Mouse (Mus musculus): ENCODE measurements at regions not wholly inside any gene's neighbourhood (a gene's known extent, or its start where the extent isn't known, plus 50 kb on each side); places are given as distances from the start of the nearest gene placed in this dataset.

- no peaks in the 10 kb centered on the region for H3K4me1 ChIP-seq (ENCODE audit: control insufficient read depth, insufficient read depth, low read length)
- no peaks in the 10 kb centered on the region for H3K36me3 ChIP-seq (ENCODE audit: control insufficient read depth, insufficient read depth, low read length)
- H3K4me2 ChIP-seq (ENCODE audit: low read depth, low read length) = no peak overlapping the region
- H3K27me3 ChIP-seq (ENCODE audit: control insufficient read depth, insufficient read depth, low read length) = no peaks in the 10 kb centered on the region
- H3K4me3 ChIP-seq (ENCODE audit: low read depth, low read length) = no peak overlapping the region
- no peaks in the 10 kb centered on the region for H3K9me3 ChIP-seq (ENCODE audit: control insufficient read depth, low read length)
- H3K9ac ChIP-seq (replicated peaks; ENCODE audit: low read depth, low read length) = no peak overlapping the region
- ATAC-seq (ENCODE audit: low read depth) = no peak
- WGBS = 79% methylated on average over 2 of the region's 2 CpGs
- H3K27ac ChIP-seq (ENCODE audit: low read depth, low read length) = no peak overlapping the region
Observed at GRCm38 (mm10) chr8:66756639-66757038, 59.6 kb downstream of the Npy1r start.

GRCm38 (mm10) chr8:66757830-66758229 is 60.8 kb downstream of the Npy1r start:
- Histone ChIP-seq H3K9me3 (ENCODE audit: control insufficient read depth, low read length) (no peaks in the 10 kb centered on the region), H3K27me3 (ENCODE audit: control insufficient read depth, insufficient read depth, low read length) (no peaks in the 10 kb centered on the region), H3K4me2 (ENCODE audit: low read depth, low read length) (no peak overlapping the region), H3K36me3 (ENCODE audit: control insufficient read depth, insufficient read depth, low read length) (no peaks in the 10 kb centered on the region), H3K27ac (ENCODE audit: low read depth, low read length) (no peak overlapping the region), H3K9ac (replicated peaks; ENCODE audit: low read depth, low read length) (no peak overlapping the region), H3K4me3 (ENCODE audit: low read depth, low read length) (no peak overlapping the region), H3K4me1 (ENCODE audit: control insufficient read depth, insufficient read depth, low read length) (no peaks in the 10 kb centered on the region)
- no peak for ATAC-seq (ENCODE audit: low read depth)
- WGBS = 88% methylated on average over 2 of the region's 2 CpGs

GRCm38 (mm10) chr8:66758519-66758918 is 61.5 kb downstream of the Npy1r start:
- Histone ChIP-seq H3K4me3 (ENCODE audit: low read depth, low read length) (no peak overlapping the region), H3K36me3 (ENCODE audit: control insufficient read depth, insufficient read depth, low read length) (no peaks in the 10 kb centered on the region), H3K27me3 (ENCODE audit: control insufficient read depth, insufficient read depth, low read length) (no peaks in the 10 kb centered on the region), H3K4me1 (ENCODE audit: control insufficient read depth, insufficient read depth, low read length) (no peaks in the 10 kb centered on the region), H3K27ac (ENCODE audit: low read depth, low read length) (no peak overlapping the region), H3K9me3 (ENCODE audit: control insufficient read depth, low read length) (no peaks in the 10 kb centered on the region), H3K4me2 (ENCODE audit: low read depth, low read length) (no peak overlapping the region), H3K9ac (replicated peaks; ENCODE audit: low read depth, low read length) (no peak overlapping the region)
- ATAC-seq (ENCODE audit: low read depth) = no peak
- 92% methylated on average over 2 of the region's 2 CpGs for WGBS

GRCm38 (mm10) chr8:66759716-66760115 is 62.7 kb downstream of the Npy1r start:
- no peak overlapping the region for H3K4me3 ChIP-seq (ENCODE audit: low read depth, low read length)
- H3K9me3 ChIP-seq (ENCODE audit: control insufficient read depth, low read length) = no peaks in the 10 kb centered on the region
- H3K4me1 ChIP-seq (ENCODE audit: control insufficient read depth, insufficient read depth, low read length) = no peaks in the 10 kb centered on the region
- no peak overlapping the region for H3K9ac ChIP-seq (replicated peaks; ENCODE audit: low read depth, low read length)
- H3K36me3 ChIP-seq (ENCODE audit: control insufficient read depth, insufficient read depth, low read length) = no peaks in the 10 kb centered on the region
- no peak overlapping the region for H3K27ac ChIP-seq (ENCODE audit: low read depth, low read length)
- H3K27me3 ChIP-seq (ENCODE audit: control insufficient read depth, insufficient read depth, low read length) = no peaks in the 10 kb centered on the region
- no peak for ATAC-seq (ENCODE audit: low read depth)
- no peak overlapping the region for H3K4me2 ChIP-seq (ENCODE audit: low read depth, low read length)

GRCm38 (mm10) chr8:66760958-66761583 is 64.1 kb downstream of the Npy1r start:
- Histone ChIP-seq H3K27ac (ENCODE audit: low read depth, low read length) (no peak overlapping the region), H3K4me1 (ENCODE audit: control insufficient read depth, insufficient read depth, low read length) (no peaks in the 10 kb centered on the region), H3K4me3 (ENCODE audit: low read depth, low read length) (no peak overlapping the region), H3K27me3 (ENCODE audit: control insufficient read depth, insufficient read depth, low read length) (no peaks in the 10 kb centered on the region), H3K4me2 (ENCODE audit: low read depth, low read length) (no peak overlapping the region), H3K9me3 (ENCODE audit: control insufficient read depth, low read length) (no peaks in the 10 kb centered on the region), H3K36me3 (ENCODE audit: control insufficient read depth, insufficient read depth, low read length) (no peaks in the 10 kb centered on the region), H3K9ac (replicated peaks; ENCODE audit: low read depth, low read length) (no peak overlapping the region)
- WGBS = 89% methylated on average over 3 of the region's 3 CpGs
- no peak for ATAC-seq (ENCODE audit: low read depth)

GRCm38 (mm10) chr8:66764992-66765528 is 68.1 kb downstream of the Npy1r start:
- no peak overlapping the region for H3K27ac ChIP-seq (ENCODE audit: low read depth, low read length)
- H3K4me1 ChIP-seq (ENCODE audit: control insufficient read depth, insufficient read depth, low read length) = no peaks in the 10 kb centered on the region
- H3K9ac ChIP-seq (replicated peaks; ENCODE audit: low read depth, low read length) = no peak overlapping the region
- no peak overlapping the region for H3K4me2 ChIP-seq (ENCODE audit: low read depth, low read length)
- H3K4me3 ChIP-seq (ENCODE audit: low read depth, low read length) = no peak overlapping the region
- ATAC-seq (ENCODE audit: low read depth) = no peak
- no peaks in the 10 kb centered on the region for H3K36me3 ChIP-seq (ENCODE audit: control insufficient read depth, insufficient read depth, low read length)
- no peaks in the 10 kb centered on the region for H3K9me3 ChIP-seq (ENCODE audit: control insufficient read depth, low read length)
- H3K27me3 ChIP-seq (ENCODE audit: control insufficient read depth, insufficient read depth, low read length) = no peaks in the 10 kb centered on the region
- WGBS = 65% methylated on average over 3 of the region's 3 CpGs

GRCm38 (mm10) chr8:66768379-66768969 is 71.5 kb downstream of the Npy1r start:
- H3K36me3 ChIP-seq (ENCODE audit: control insufficient read depth, insufficient read depth, low read length) = no peaks in the 10 kb centered on the region
- no peak overlapping the region for H3K4me3 ChIP-seq (ENCODE audit: low read depth, low read length)
- no peak for ATAC-seq (ENCODE audit: low read depth)
- H3K27me3 ChIP-seq (ENCODE audit: control insufficient read depth, insufficient read depth, low read length) = no peaks in the 10 kb centered on the region
- H3K4me2 ChIP-seq (ENCODE audit: low read depth, low read length) = no peak overlapping the region
- H3K27ac ChIP-seq (ENCODE audit: low read depth, low read length) = no peak overlapping the region
- H3K9ac ChIP-seq (replicated peaks; ENCODE audit: low read depth, low read length) = no peak overlapping the region
- H3K9me3 ChIP-seq (ENCODE audit: control insufficient read depth, low read length) = no peaks in the 10 kb centered on the region
- H3K4me1 ChIP-seq (ENCODE audit: control insufficient read depth, insufficient read depth, low read length) = no peaks in the 10 kb centered on the region

GRCm38 (mm10) chr8:66771111-66771510 is 74.1 kb downstream of the Npy1r start:
- Histone ChIP-seq H3K4me3 (ENCODE audit: low read depth, low read length) (no peak overlapping the region), H3K9me3 (ENCODE audit: control insufficient read depth, low read length) (no peaks in the 10 kb centered on the region), H3K36me3 (ENCODE audit: control insufficient read depth, insufficient read depth, low read length) (no peaks in the 10 kb centered on the region), H3K4me1 (ENCODE audit: control insufficient read depth, insufficient read depth, low read length) (no peaks in the 10 kb centered on the region), H3K27me3 (ENCODE audit: control insufficient read depth, insufficient read depth, low read length) (no peaks in the 10 kb centered on the region), H3K9ac (replicated peaks; ENCODE audit: low read depth, low read length) (no peak overlapping the region), H3K4me2 (ENCODE audit: low read depth, low read length) (no peak overlapping the region), H3K27ac (ENCODE audit: low read depth, low read length) (no peak overlapping the region)
- no peak for ATAC-seq (ENCODE audit: low read depth)
- WGBS = 87% methylated on average over 4 of the region's 4 CpGs

- WGBS = 86% methylated on average over 4 of the region's 4 CpGs
- no peak for ATAC-seq (ENCODE audit: low read depth)
Observed at GRCm38 (mm10) chr8:66772653-66773052, 75.7 kb downstream of the Npy1r start.

More at GRCm38 (mm10) chr8:66772653-66773052, 75.7 kb downstream of the Npy1r start:
- H3K36me3 ChIP-seq (ENCODE audit: control insufficient read depth, insufficient read depth, low read length) = no peaks in the 10 kb centered on the region
- H3K27me3 ChIP-seq (ENCODE audit: control insufficient read depth, insufficient read depth, low read length) = no peaks in the 10 kb centered on the region
- H3K4me1 ChIP-seq (ENCODE audit: control insufficient read depth, insufficient read depth, low read length) = no peaks in the 10 kb centered on the region
- no peaks in the 10 kb centered on the region for H3K9me3 ChIP-seq (ENCODE audit: control insufficient read depth, low read length)
- H3K4me2 ChIP-seq (ENCODE audit: low read depth, low read length) = no peak overlapping the region
- no peak overlapping the region for H3K4me3 ChIP-seq (ENCODE audit: low read depth, low read length)
- no peak overlapping the region for H3K9ac ChIP-seq (replicated peaks; ENCODE audit: low read depth, low read length)
- no peak overlapping the region for H3K27ac ChIP-seq (ENCODE audit: low read depth, low read length)

Measured in neural tube, embryonic 14.5 days (tissue).